Comparison of ENCODE assay signal across 16 mouse cellular contexts in genomic region chr5:38048177-38048576, GRCm38 (mm10). TPM values are rescaled to one million over a fixed set of nuclear protein-coding genes. Genes with fewer than 3 reads are reported as not detected.
DNase-seq lines count a peak whose midpoint lies in the region; ATAC-seq and TF ChIP-seq lines count a peak whose summit lies in the region.
"Had no signal": no experiment of that assay in that cellular context is flagged by ENCODE, and none has a peak within 500 bp of the region (broad histone marks: within the 10 kb centered on the region; RNA-seq: fewer than 3 reads in every experiment).

No protein-coding gene starts in this region.

- H3K79me2 ChIP-seq in heart, adult 2 months (replicated peaks; ENCODE audit: control insufficient read depth, insufficient read depth, low read length), result 0 out of 2 replicates have a peak, but pooled peaks cover 2% of the 10 kb centered on the region

- no peaks in the 10 kb centered on the region; the same call in 1 of the 2 replicates for H3K36me3 ChIP-seq in heart, adult 2 months (ENCODE audit: control insufficient read depth, insufficient read depth, low read length)
- peaks cover 6% of the 10 kb centered on the region; the same call in 1 of the 2 replicates for H3K36me3 ChIP-seq in heart, embryonic 10.5 days
- no peaks in the 10 kb centered on the region for H3K36me3 ChIP-seq in hindbrain, embryonic 16.5 days (ENCODE audit: control insufficient read depth, insufficient read depth, low read length)
- H3K36me3 ChIP-seq: embryonic facial prominence, embryonic 13.5 days; forebrain, embryonic 15.5 days; liver, embryonic 15.5 days had no signal

- WGBS in heart, adult 2 months, result 36% methylated on average over 3 of the region's 3 CpGs
- WGBS in heart, embryonic 10.5 days, result 45% methylated on average over 3 of the region's 3 CpGs
- whole genome bisulfite sequencing in hindbrain, embryonic 16.5 days, result 47% methylated on average over 3 of the region's 3 CpGs

- DNase-seq in heart, adult 2 months, result no peak
- no peak for DNase-seq in heart, embryonic 10.5 days (ENCODE audit: low spot score)
- DNase-seq in lung, postnatal 36 days, result peak; percentile 7
- no peak for DNase-seq in lung, postnatal 4 days
- peak; percentile 41 for DNase-seq in kidney, adult 9 months
- no peak for DNase-seq in MN1 (ENCODE audit: low spot score)
- DNase-seq in adrenal gland, adult 18-20 months (ENCODE audit: low spot score in 2 of 2), result no peak
- DNase-seq: cerebellum, adult 11-12 months; thymus, postnatal 14 days had no signal

- no peak overlapping the region for H3K4me2 ChIP-seq in hindbrain, embryonic 16.5 days (ENCODE audit: low read length)
- H3K4me2 ChIP-seq: embryonic facial prominence, embryonic 13.5 days; forebrain, embryonic 15.5 days; heart, embryonic 11.5 days; liver, embryonic 15.5 days had no signal

- no peak overlapping the region for H3K4me3 ChIP-seq in heart, adult 2 months
- H3K4me3 ChIP-seq in heart, embryonic 10.5 days, result no peak overlapping the region
- H3K4me3 ChIP-seq in hindbrain, embryonic 16.5 days (ENCODE audit: low read length), result no peak overlapping the region
- H3K4me3 ChIP-seq: embryonic facial prominence, embryonic 13.5 days; forebrain, embryonic 15.5 days; liver, embryonic 15.5 days; midbrain, embryonic 10.5 days had no signal

- H3K27me3 ChIP-seq in heart, adult 2 months (ENCODE audit: control insufficient read depth, insufficient read depth, low read length), result no peaks in the 10 kb centered on the region
- no peaks in the 10 kb centered on the region for H3K27me3 ChIP-seq in heart, embryonic 10.5 days (ENCODE audit: insufficient read depth, poor library complexity, severe bottlenecking)
- H3K27me3 ChIP-seq in hindbrain, embryonic 16.5 days (replicated peaks; ENCODE audit: control insufficient read depth, insufficient read depth, low read length), result no peaks in the 10 kb centered on the region
- H3K27me3 ChIP-seq: embryonic facial prominence, embryonic 13.5 days; forebrain, embryonic 15.5 days; liver, embryonic 15.5 days had no signal

- no peaks in the 10 kb centered on the region for H3K9me3 ChIP-seq in heart, embryonic 10.5 days
- no peaks in the 10 kb centered on the region for H3K9me3 ChIP-seq in hindbrain, embryonic 16.5 days (ENCODE audit: control insufficient read depth, low read length)
- H3K9me3 ChIP-seq: embryonic facial prominence, embryonic 13.5 days; forebrain, embryonic 15.5 days; liver, embryonic 15.5 days; midbrain, embryonic 10.5 days had no signal

- no peak overlapping the region for H3K9ac ChIP-seq in heart, adult 2 months (ENCODE audit: low read depth, low read length)
- H3K9ac ChIP-seq in hindbrain, embryonic 16.5 days (ENCODE audit: low read depth, low read length), result no peak overlapping the region
- H3K9ac ChIP-seq: embryonic facial prominence, embryonic 13.5 days; forebrain, embryonic 15.5 days; liver, embryonic 15.5 days had no signal

- no peak for TF ChIP-seq EP300 in heart, adult 2 months (IDR thresholded peaks at IDR 0.05; ENCODE audit: insufficient read depth, low read depth, low read length)

- ATAC-seq in hindbrain, embryonic 16.5 days, result no peak
- ATAC-seq: CD4-positive, CD25-positive, alpha-beta regulatory T cell, adult 4 months; forebrain, embryonic 15.5 days had no signal

- intact Hi-C loops in heart, adult 2 months (cut with DNase I), result no loop called here

- TF ChIP-seq POLR2A in heart, adult 2 months (IDR thresholded peaks at IDR 0.05; ENCODE audit: insufficient read depth, low read depth, low read length), result no peak

- H3K27ac ChIP-seq in heart, adult 2 months, result no peak overlapping the region
- no peak overlapping the region for H3K27ac ChIP-seq in heart, embryonic 10.5 days
- H3K27ac ChIP-seq in hindbrain, embryonic 16.5 days (ENCODE audit: low read depth, low read length), result no peak overlapping the region
- H3K27ac ChIP-seq: embryonic facial prominence, embryonic 13.5 days; forebrain, embryonic 15.5 days; liver, embryonic 15.5 days; midbrain, embryonic 10.5 days had no signal

- peaks cover 2% of the 10 kb centered on the region for H3K4me1 ChIP-seq in heart, adult 2 months (ENCODE audit: control insufficient read depth, insufficient read depth, low read length)
- 0 out of 2 replicates have a peak, but pooled peaks cover under 1% of the 10 kb centered on the region for H3K4me1 ChIP-seq in heart, embryonic 10.5 days
- H3K4me1 ChIP-seq in hindbrain, embryonic 16.5 days (ENCODE audit: control insufficient read depth, insufficient read depth, low read depth, low read length), result no peaks in the 10 kb centered on the region
- H3K4me1 ChIP-seq: forebrain, embryonic 15.5 days; liver, embryonic 15.5 days; midbrain, embryonic 10.5 days had no signal

- peak; percentile 27 for TF ChIP-seq CTCF in heart, adult 2 months (IDR thresholded peaks at IDR 0.05)

RNA-seq across cellular contexts. Expression of gene Stx18, which starts 9.6 kb away (rescaled TPM):
- 10 to 100 TPM; 15.9 to 18.5 TPM for total RNA-seq in heart, adult 2 months (2021)
- 12.1 and 14.9 TPM in 2 replicates for polyA plus RNA-seq in heart, adult 2 months (2012; rRNA removed)
- 37.2 and 43.0 TPM in 2 replicates for polyA plus RNA-seq in heart, embryonic 10.5 days (2016; fragmentation: Nextera tagmentation; extraction: Ambion mirVana)
- 10 to 100 TPM; 34.7 to 42.5 TPM for total RNA-seq in adrenal gland, adult 18-20 months (2021)
- 36.5 and 38.5 TPM in 2 replicates for polyA plus RNA-seq in hindbrain, embryonic 16.5 days (2015; fragmentation: Nextera tagmentation; extraction: Ambion mirVana)

Comparison
In these comparisons a context has a peak if more than half of its experiments do, and no peak if none do; other contexts are left out.
1. DNase-seq: peak in lung, postnatal 36 days (single experiment) and kidney, adult 9 months (single experiment); none in heart, adult 2 months (0 of 2), heart, embryonic 10.5 days (single experiment), lung, postnatal 4 days (0 of 2), MN1 (single experiment) and adrenal gland, adult 18-20 months (0 of 2).